Mouse (Mus musculus) left cerebral cortex, adult 2 months (tissue): Measurements from ENCODE around the gene 4930432M17Rik. TPM values are rescaled to one million over a fixed set of nuclear protein-coding genes. Genes with fewer than 3 reads are reported as not detected.

ENCODE experiments used
- DNase-seq, 2 experiments: peaks; one replicate each; pipeline ENCODE4 v3.0.0; 2021 to 2022; ENCODE audit warnings: low spot score in 2 of 2, mixed read lengths in 1 of 2; ENCODE audit errors: extremely low spot score in 1 of 2
- H3K27ac ChIP-seq: fragments of 200-600 bp; 2 replicates; pipeline ENCODE4 v1.8.1; 2022
- H3K4me3 ChIP-seq: fragments of 200-600 bp; 2 replicates; pipeline ENCODE4 v1.8.1; 2022
- CTCF ChIP-seq: fragments of 200-600 bp; IDR thresholded peaks from 2 replicates; pipeline ENCODE4 v1.8.1; 2022; ENCODE audit warnings: antibody characterized with exemption, mild to moderate bottlenecking, moderate library complexity
- intact Hi-C: fragments of 180-260 bp; cut with DNase I; formaldehyde crosslinking; loops from one replicate; pipeline ENCODE4 v1.15.1; 2025
- total RNA-seq, 2 experiments: library from RNA; stranded (reverse); gene quantifications; 2 replicates each; pipeline ENCODE4 v1.2.3; 2021

The 4930432M17Rik gene
- total RNA-seq, 2 experiments from 2014 or later, result not detected

DNA sequence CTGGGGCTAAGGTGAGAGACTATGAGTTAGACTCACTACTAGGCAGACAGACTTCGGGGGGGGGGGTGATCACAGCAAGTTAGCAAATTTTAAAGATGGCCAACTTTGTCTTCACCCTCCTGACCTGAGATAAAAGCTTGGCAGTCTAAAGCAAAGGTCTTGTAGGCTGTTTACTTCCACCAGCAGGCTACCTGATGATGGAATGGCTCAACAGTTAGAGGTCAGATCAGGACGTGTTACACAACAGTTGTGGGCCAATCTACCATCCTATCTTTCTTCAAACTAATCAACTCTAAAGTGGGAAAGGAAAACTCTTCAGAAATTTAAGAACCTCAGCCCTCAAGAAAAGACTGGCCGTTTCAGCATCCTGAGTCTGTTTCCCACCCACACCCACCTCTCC lies 9.6 kb downstream of the 4930432M17Rik start:
- TF ChIP-seq CTCF, result no peak
- no peak for DNase-seq
- Histone ChIP-seq H3K27ac (no peak overlapping the region), H3K4me3 (no peak overlapping the region)
- intact Hi-C loops, result no loop called here

DNA sequence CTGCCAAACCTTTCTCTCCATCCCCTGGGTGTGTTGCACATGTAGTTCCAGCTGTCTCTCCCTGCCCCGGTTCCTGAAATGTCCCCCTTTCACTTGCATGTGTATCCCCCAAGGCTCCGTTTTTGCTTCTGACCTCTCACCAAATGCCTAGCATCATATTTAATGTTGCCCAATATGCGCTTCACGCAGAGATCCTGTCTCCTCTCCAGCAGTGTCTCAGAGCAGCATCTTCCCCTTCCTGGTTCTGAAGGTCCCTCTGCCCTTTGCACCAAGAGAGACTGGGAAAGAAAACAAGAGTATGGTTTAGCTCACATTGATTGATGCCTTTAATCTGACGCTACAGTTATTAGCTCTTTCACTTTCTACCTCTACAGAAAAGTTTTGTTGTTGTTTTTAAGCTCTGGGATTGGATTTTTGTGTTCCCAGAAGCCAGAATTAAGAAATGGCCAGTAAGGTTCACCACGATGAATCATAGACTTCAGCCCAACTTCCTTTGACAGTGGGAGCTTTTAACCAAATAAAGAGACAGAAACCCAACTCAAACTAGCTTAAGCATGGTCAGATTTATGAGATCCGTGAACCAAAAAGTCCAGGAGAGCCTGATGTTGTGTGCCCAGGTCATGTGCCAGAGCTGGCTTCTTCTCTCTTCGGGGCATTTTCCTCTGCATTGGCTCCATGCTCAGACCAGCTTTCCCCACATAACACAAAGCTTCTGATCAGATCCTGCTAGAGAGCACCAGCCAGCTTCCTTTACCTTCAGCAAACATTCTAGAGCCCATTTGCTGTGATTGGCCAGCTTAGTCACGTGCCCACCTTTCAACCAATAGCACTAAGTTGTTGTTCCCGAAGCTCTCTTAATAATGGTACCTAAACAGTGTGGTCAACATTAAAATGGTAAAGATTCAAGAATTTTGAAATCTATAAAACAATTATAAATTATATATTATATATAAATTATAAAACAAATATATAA lies 12.2 kb downstream of the 4930432M17Rik start:
- intact Hi-C loops, result no loop called here
- Histone ChIP-seq H3K27ac (no peak overlapping the region), H3K4me3 (no peak overlapping the region)
- TF ChIP-seq CTCF, result no peak
- DNase-seq, result no peak

DNA sequence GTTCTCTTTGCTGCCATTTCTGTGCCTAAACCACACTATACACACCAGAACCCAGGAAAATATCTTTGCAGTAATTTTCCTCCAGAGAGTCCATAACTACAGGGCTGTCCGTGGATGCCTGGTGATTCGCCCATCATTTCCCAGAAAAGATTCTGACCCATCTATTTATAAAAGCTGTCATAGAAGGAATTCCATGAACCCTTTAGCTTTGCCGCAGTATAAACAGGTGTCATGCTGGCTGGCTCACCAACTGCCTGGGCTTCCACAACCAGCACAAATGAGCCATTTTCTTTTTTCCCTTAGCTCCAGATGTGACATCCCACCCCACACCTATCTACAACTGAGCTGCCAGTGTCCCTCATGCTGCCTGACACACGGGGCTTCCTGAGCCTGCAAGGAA lies 14.0 kb downstream of the 4930432M17Rik start:
- TF ChIP-seq CTCF, result no peak
- DNase-seq, result no peak
- H3K4me3 ChIP-seq, result no peak overlapping the region
- no peak overlapping the region for H3K27ac ChIP-seq
- intact Hi-C loops, result no loop called here

DNA sequence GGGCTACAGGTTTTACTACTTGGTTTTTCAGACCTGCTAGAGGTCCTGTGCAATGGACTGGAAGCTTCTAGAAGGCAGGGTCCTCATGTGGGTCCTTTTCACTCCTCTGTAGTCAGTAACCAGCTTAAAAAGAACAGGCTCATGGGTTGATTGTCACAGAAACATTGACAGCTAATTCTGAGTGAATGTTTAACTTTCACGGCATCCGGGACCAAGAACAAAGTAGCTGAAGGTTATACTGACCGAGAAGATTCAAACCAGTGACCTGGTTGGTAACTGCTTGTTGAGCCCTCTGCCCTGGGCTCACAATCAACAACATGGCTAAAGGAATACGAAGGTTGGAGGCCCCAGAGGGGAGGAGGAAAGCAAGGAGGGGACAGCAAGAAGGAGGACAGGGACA lies 14.4 kb downstream of the 4930432M17Rik start:
- no peak for TF ChIP-seq CTCF
- intact Hi-C loops, result loop anchor here (5.0 kb wide), 1 partner anchor 48 kb away; no protein-coding TSS in a partner anchor
- no peak overlapping the region for H3K27ac ChIP-seq
- no peak overlapping the region for H3K4me3 ChIP-seq
- DNase-seq, result no peak

DNA sequence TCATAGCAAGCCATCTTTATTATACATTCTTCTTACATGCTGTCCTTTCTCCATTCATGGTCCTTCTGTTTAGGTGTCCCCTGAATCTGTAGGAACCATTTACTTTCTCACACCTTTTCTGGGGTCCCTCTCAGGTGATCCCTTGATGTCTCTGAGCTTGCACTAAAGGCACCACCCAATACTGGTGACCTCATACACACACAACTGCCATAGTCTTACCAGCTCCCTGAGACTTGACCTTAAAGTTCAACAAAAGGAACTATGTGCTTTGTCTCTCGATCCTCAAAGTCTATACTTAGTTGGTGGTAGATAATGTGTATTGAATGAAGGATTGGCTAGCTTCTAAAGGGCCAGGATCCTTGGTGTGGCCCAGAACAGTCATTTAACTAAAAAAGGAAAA lies 15.4 kb downstream of the 4930432M17Rik start:
- intact Hi-C loops, result loop anchor here (5.0 kb wide), 1 partner anchor 49 kb away; no protein-coding TSS in a partner anchor
- TF ChIP-seq CTCF, result no peak
- no peak for DNase-seq
- H3K4me3 ChIP-seq, result no peak overlapping the region
- H3K27ac ChIP-seq, result no peak overlapping the region

DNA sequence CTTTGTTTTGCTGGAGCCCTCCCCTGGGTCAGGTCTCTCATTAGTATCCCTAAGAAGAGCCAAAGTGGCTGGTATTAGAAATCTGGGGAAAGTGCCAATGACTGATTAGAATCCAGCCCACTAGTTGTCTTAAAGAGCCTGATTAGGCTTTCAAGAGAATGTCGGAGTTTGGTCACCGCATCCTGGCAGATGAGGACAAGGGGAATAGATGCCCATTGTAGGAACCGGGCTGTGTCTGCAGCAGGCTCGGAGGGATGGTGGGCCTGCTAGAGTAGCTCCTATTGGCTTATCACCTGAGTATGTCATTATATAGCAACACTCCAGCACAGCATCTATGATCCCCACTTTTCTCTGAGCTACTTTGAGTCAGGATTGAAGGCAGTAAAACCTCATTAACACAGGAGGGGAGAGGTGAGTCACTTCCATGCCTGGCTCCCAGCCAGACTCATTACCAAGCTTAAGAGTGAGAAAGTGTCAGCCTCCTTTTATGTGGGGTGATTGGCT lies 15.9 kb downstream of the 4930432M17Rik start:
- no peak for TF ChIP-seq CTCF
- intact Hi-C loops, result loop anchor here (5.0 kb wide), 1 partner anchor 49 kb away; no protein-coding TSS in a partner anchor
- DNase-seq, result peak; percentile 27 to 44

DNA sequence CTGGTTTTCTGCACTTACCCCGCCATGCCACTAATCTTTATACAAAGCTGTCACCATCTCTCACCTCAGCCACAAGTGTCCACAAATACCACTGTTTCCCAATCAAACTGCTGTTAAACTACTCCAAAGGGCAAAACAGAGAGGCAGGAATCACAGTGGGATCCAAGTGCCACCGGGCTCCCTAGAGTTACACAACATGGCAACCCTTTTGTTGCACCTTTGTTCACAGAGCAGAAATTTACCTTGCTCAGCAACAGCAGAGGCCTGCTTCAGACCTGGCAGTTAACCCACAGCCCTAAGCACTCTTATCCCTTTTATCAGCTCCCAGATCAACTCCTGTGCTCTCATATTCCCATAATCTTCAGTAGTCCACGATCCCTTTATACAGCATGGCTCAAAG lies 17.2 kb downstream of the 4930432M17Rik start:
- no peak for DNase-seq
- no peak for TF ChIP-seq CTCF
- H3K27ac ChIP-seq, result no peak overlapping the region
- intact Hi-C loops, result loop anchor here (5.0 kb wide), 1 partner anchor 50 kb away; no protein-coding TSS in a partner anchor
- H3K4me3 ChIP-seq, result no peak overlapping the region

More for the DNA sequence above, 15.9 kb downstream of the 4930432M17Rik start:
- no peak overlapping the region for H3K4me3 ChIP-seq
- no peak overlapping the region for H3K27ac ChIP-seq

DNA sequence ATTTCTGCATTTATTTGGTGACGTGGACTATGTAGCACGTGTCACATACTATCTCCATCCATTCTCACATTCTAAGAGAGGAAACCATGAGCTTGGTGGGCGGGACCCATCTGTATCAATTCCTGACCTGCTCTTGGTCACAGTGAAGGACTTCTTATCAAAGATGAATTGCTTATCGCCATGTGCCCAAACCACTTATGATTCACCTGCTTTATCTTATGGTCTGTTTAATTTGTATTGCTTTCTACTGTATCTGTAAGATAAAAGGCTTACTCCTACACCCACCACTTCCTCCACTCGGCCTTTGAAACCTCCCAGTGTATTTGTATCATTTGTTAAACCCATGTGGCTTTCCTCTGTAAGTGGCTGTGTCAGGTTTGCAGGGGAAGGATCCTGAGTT lies 18.5 kb downstream of the 4930432M17Rik start:
- intact Hi-C loops, result loop anchor here (5.0 kb wide), 1 partner anchor 52 kb away; no protein-coding TSS in a partner anchor
- Histone ChIP-seq H3K27ac (no peak overlapping the region), H3K4me3 (no peak overlapping the region)
- DNase-seq, result no peak
- no peak for TF ChIP-seq CTCF

DNA sequence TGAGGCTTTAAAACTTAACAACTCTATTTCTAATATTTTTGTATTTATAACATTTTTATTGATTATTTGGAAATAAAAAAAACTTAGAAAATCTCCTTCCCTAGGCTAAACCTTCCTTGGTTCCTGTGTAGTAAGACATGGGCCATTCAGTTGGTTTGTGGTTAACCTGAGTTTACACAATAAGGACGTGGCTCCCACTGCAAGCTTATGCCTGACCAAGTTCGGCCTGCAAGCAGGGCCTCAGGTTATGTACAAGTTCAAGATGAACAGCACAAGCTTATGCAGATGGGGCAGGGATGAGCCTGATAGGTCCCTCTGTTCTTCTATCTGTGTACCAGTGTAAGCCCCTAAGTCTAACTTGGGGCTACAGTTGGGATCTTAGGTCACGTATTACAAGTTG lies 19.1 kb downstream of the 4930432M17Rik start:
- TF ChIP-seq CTCF, result no peak
- intact Hi-C loops, result loop anchor here (5.0 kb wide), 1 partner anchor 52 kb away; no protein-coding TSS in a partner anchor
- no peak for DNase-seq
- Histone ChIP-seq H3K27ac (no peak overlapping the region), H3K4me3 (no peak overlapping the region)

DNA sequence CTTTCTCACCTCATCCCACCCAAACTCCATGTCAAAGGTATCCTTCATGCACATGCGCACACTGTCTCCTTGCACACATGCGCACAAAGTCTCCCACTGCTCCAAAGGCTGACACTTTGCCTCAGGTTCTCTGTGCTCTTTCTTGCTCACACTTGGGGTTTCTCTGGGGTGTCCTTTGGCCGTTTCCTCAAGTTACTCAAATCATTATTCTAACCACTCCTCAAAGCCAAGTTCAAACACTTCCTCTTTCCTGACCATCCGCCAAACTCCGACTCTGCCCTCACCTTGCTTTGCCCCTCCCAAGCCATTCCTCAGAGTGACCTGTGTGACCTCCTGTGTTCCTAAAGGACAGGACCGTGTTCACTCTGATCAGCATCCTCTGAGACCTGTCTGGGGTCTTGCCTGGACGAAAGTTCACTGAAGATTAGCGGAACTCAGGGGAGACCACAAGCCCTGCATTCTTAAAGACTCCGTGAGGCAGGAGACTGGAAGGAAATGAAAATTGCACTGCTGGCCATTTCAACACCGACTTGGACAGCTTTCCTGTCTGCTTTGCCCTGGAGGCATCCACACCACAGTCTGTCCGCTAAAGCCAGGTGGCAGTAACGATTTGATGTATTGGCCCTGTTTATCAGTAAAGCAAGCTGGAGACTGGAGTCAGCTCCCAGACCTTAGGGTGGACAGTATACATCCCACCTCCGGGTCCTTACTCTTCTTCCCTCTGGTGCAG lies 22.6 kb downstream of the 4930432M17Rik start:
- TF ChIP-seq CTCF, result no peak
- DNase-seq, result no peak
- H3K4me3 ChIP-seq, result no peak overlapping the region
- intact Hi-C loops, result no loop called here
- H3K27ac ChIP-seq, result no peak overlapping the region

DNA sequence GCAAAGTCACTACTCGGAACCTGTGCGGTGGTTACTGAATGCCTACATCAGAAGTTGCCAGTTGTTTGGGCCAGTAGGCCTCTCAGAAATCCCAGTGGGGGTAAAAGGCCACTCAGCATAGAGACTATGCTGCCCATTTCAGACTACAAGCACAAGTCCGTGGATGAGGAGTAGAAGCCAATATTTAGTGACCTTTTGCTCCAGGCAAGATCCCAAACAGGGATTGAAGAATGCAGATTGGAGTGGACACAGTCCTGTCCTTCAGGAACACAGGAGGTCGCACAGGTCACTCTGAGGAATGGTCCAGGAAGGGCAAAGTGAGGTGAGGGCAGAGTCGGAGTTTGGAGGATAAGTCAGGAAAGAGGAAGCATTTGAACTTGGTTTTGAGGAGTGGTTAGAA lies 23.2 kb downstream of the 4930432M17Rik start:
- no peak overlapping the region for H3K27ac ChIP-seq
- DNase-seq, result no peak
- no peak for TF ChIP-seq CTCF
- H3K4me3 ChIP-seq, result no peak overlapping the region
- intact Hi-C loops, result no loop called here

DNA sequence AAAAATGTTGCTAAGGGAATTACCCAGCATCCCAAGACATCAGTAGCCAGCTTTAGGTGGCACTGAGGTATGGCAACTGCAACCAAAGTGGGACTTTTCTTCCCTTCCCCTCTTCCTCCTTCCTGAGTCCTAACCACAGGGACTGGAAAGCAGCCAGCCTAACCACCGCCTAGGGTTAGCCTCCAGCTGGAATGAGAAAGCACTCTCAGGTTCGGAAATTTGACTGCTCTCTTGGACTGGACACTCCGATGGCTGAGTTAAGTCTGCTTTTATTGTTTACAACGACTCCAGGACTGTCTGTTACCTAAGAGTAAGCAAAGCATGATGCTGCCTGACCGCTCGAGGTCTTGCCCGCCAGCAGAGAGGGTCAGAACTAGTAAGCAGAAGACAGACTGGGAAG lies 26.6 kb downstream of the 4930432M17Rik start:
- no peak for TF ChIP-seq CTCF
- Histone ChIP-seq H3K27ac (no peak overlapping the region), H3K4me3 (no peak overlapping the region)
- DNase-seq, result no peak
- intact Hi-C loops, result no loop called here
